Mouse (Mus musculus) forebrain, postnatal 0 days (tissue): ENCODE measurements around the gene Nos1. TPM values are rescaled to one million over a fixed set of nuclear protein-coding genes. Genes with fewer than 3 reads are reported as not detected.

Source experiments
- ATAC-seq: fragments of 200-750 bp; cut with Nextera tagmentation; 2 replicates; pipeline ENCODE4 v1.8.0; 2017; ENCODE audit warnings: mild to moderate bottlenecking, moderate library complexity
- DNase-seq: peaks from one replicate; pipeline ENCODE4 v3.0.0-alpha.2; 2015
- H3K27ac ChIP-seq: fragments of 300-500 bp; sonication (generic); 2 replicates; pipeline ENCODE4 v1.5.1; 2014; ENCODE audit warnings: low read depth, mild to moderate bottlenecking, antibody characterized with exemption, low read length, moderate library complexity, mixed read lengths
- H3K27me3 ChIP-seq: fragments of 300-500 bp; sonication (generic); 2 replicates; pipeline ENCODE4 v1.6.1; 2014; ENCODE audit warnings: mild to moderate bottlenecking, low read length, mixed read lengths; ENCODE audit not compliant: insufficient read depth
- H3K36me3 ChIP-seq: fragments of 300-500 bp; sonication (generic); 2 replicates; pipeline ENCODE4 v1.6.1; 2014; ENCODE audit warnings: mild to moderate bottlenecking, moderate library complexity; ENCODE audit not compliant: insufficient read depth
- H3K4me1 ChIP-seq: fragments of 300-500 bp; sonication (generic); 2 replicates; pipeline ENCODE4 v1.6.1; 2014; ENCODE audit warnings: antibody characterized with exemption; ENCODE audit not compliant: insufficient read depth
- H3K4me2 ChIP-seq: fragments of 300-500 bp; sonication (generic); 2 replicates; pipeline ENCODE4 v1.6.1; 2014; ENCODE audit warnings: low read depth, mild to moderate bottlenecking, moderate library complexity
- H3K4me3 ChIP-seq: fragments of 300-500 bp; sonication (generic); 2 replicates; pipeline ENCODE4 v1.5.1; 2014; ENCODE audit warnings: low read depth, low read length, mixed read lengths
- H3K9ac ChIP-seq: fragments of 300-500 bp; sonication (generic); 2 replicates; pipeline ENCODE4 v1.6.1; 2014; ENCODE audit warnings: mild to moderate bottlenecking
- H3K9me3 ChIP-seq: fragments of 300-500 bp; sonication (generic); 2 replicates; pipeline ENCODE4 v1.6.1; 2016; ENCODE audit warnings: low read length
- CTCF ChIP-seq: sonication (generic); IDR thresholded peaks from 2 replicates; pipeline ENCODE4 v1.5.1; 2016; ENCODE audit warnings: antibody characterized with exemption, control low read depth, low read depth
- WGBS: fragments of 180-500 bp; shearing (Covaris S2); extraction: QIAGEN DNeasy Blood & Tissue Kit; methylation state at CpG from one replicate; pipeline ENCODE4 v1.1.7; 2014; 5-methylcytosine and 5-hydroxymethylcytosine counted together
- polyA plus RNA-seq: library from polyadenylated mRNA; unstranded; fragments of >200 nt; fragmentation: Nextera tagmentation; extraction: Ambion mirVana; gene quantifications from 2 replicates; pipeline ENCODE4 v1.2.1, GENCODE M21; 2015
- total RNA-seq: library from RNA; depleted of rRNA; stranded (reverse); fragments of >200 nt; gene quantifications from 2 replicates; pipeline ENCODE4 v1.2.3, GENCODE M21; 2014

The Nos1 gene
- total and polyA plus RNA-seq, 2 experiments from 2014 or later: 4.1 to 16.9 TPM

- DNase-seq (no peak), ATAC-seq (no peak)
- 85% methylated on average over 8 of the region's 8 CpGs for WGBS
- Histone ChIP-seq H3K27me3 (no peaks in the 10 kb centered on the region), H3K4me1 (no peaks in the 10 kb centered on the region), H3K36me3 (peaks cover 91% of the 10 kb centered on the region), H3K4me3 (no peak overlapping the region), H3K27ac (no peak overlapping the region), H3K9ac (no peak overlapping the region), H3K9me3 (no peaks in the 10 kb centered on the region), H3K4me2 (no peak overlapping the region)
- TF ChIP-seq CTCF: no peak
Observed at GRCm38 (mm10) chr5:117995372-117995901, 214.6 kb downstream of the Nos1 start.

- Histone ChIP-seq H3K9ac (no peak overlapping the region), H3K9me3 (no peaks in the 10 kb centered on the region), H3K4me3 (no peak overlapping the region), H3K36me3 (peaks cover 91% of the 10 kb centered on the region), H3K27ac (no peak overlapping the region), H3K4me2 (no peak overlapping the region), H3K4me1 (no peaks in the 10 kb centered on the region), H3K27me3 (no peaks in the 10 kb centered on the region)
- no peak for ATAC-seq
- DNase-seq: no peak
- 92% methylated on average over 6 of the region's 6 CpGs for WGBS
- no peak for TF ChIP-seq CTCF
Observed at GRCm38 (mm10) chr5:117995911-117996310, 215.1 kb downstream of the Nos1 start.

GRCm38 (mm10) chr5:117996581-117996980, 215.7 kb downstream of the Nos1 start:
- Histone ChIP-seq H3K9ac (no peak overlapping the region), H3K27ac (no peak overlapping the region), H3K4me3 (no peak overlapping the region), H3K36me3 (peaks cover 91% of the 10 kb centered on the region), H3K27me3 (no peaks in the 10 kb centered on the region), H3K9me3 (no peaks in the 10 kb centered on the region), H3K4me2 (no peak overlapping the region), H3K4me1 (no peaks in the 10 kb centered on the region)
- 88% methylated on average over 6 of the region's 6 CpGs for WGBS
- no peak for TF ChIP-seq CTCF
- DNase-seq: no peak
- no peak for ATAC-seq

- no peak for ATAC-seq
- Histone ChIP-seq H3K27ac (no peak overlapping the region), H3K4me1 (no peaks in the 10 kb centered on the region), H3K4me2 (no peak overlapping the region), H3K27me3 (no peaks in the 10 kb centered on the region), H3K4me3 (no peak overlapping the region), H3K9ac (no peak overlapping the region), H3K9me3 (no peaks in the 10 kb centered on the region), H3K36me3 (peaks cover 92% of the 10 kb centered on the region)
- WGBS: 43% methylated on average over 10 of the region's 10 CpGs
- TF ChIP-seq CTCF: no peak
- no peak for DNase-seq
Observed at GRCm38 (mm10) chr5:117997434-117997970, 216.7 kb downstream of the Nos1 start.

GRCm38 (mm10) chr5:117999061-117999460, 218.2 kb downstream of the Nos1 start:
- no peak overlapping the region for H3K4me2 ChIP-seq
- H3K36me3 ChIP-seq: peaks cover 94% of the 10 kb centered on the region
- no peak overlapping the region for H3K9ac ChIP-seq
- H3K4me3 ChIP-seq: no peak overlapping the region
- ATAC-seq (no peak), DNase-seq (no peak)
- H3K9me3 ChIP-seq: no peaks in the 10 kb centered on the region
- TF ChIP-seq CTCF: no peak
- H3K4me1 ChIP-seq: no peaks in the 10 kb centered on the region
- H3K27ac ChIP-seq: no peak overlapping the region
- 69% methylated on average over 7 of the region's 7 CpGs for WGBS
- H3K27me3 ChIP-seq: no peaks in the 10 kb centered on the region

GRCm38 (mm10) chr5:117999584-117999983, 218.8 kb downstream of the Nos1 start:
- no peak for TF ChIP-seq CTCF
- DNase-seq: no peak
- 77% methylated on average over 11 of the region's 11 CpGs for WGBS
- Histone ChIP-seq H3K4me1 (no peaks in the 10 kb centered on the region), H3K27me3 (no peaks in the 10 kb centered on the region), H3K9ac (no peak overlapping the region), H3K4me2 (no peak overlapping the region), H3K27ac (no peak overlapping the region), H3K9me3 (no peaks in the 10 kb centered on the region), H3K36me3 (peaks cover 94% of the 10 kb centered on the region), H3K4me3 (no peak overlapping the region)
- ATAC-seq: peak; percentile 32; the same call in 1 of the 2 replicates

GRCm38 (mm10) chr5:118002059-118002458, 221.2 kb downstream of the Nos1 start:
- Histone ChIP-seq H3K4me3 (no peak overlapping the region), H3K4me2 (no peak overlapping the region), H3K36me3 (peaks cover 95% of the 10 kb centered on the region), H3K4me1 (no peaks in the 10 kb centered on the region), H3K9ac (no peak overlapping the region), H3K27ac (no peak overlapping the region), H3K27me3 (no peaks in the 10 kb centered on the region), H3K9me3 (no peaks in the 10 kb centered on the region)
- ATAC-seq (peak; percentile 47), DNase-seq (peak; percentile 81)
- peak; percentile 95 for TF ChIP-seq CTCF
- WGBS: 32% methylated on average over 9 of the region's 9 CpGs
